Mouse (Mus musculus): ENCODE results near the gene Ubtd2. TPM values are rescaled to one million over a fixed set of nuclear protein-coding genes. Genes with fewer than 3 reads are reported as not detected.

Gene Ubtd2
- polyA plus RNA-seq, 1 experiment = 21.2 TPM

DNA sequence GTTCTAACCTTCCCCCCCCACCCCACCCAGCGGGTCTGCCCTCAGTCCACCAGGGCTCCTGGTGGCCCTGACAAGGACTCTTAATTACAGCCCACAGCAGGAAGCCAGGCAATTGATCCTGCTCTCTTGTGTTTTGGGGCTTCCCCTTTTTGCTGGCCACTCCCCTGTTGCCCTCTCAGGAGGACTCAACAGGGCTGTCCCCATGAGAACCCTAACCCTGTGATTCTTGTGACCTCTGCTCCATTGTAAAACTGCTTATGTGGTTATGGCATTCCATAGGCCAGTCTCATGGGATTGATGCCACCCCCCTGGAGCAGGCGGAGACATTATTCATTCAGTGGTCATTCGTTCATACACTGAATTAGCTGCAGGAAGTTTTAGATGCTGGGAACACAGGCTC, 108.5 kb downstream of the Ubtd2 start:
- no peak for DNase-seq (ENCODE audit: low spot score)

DNA sequence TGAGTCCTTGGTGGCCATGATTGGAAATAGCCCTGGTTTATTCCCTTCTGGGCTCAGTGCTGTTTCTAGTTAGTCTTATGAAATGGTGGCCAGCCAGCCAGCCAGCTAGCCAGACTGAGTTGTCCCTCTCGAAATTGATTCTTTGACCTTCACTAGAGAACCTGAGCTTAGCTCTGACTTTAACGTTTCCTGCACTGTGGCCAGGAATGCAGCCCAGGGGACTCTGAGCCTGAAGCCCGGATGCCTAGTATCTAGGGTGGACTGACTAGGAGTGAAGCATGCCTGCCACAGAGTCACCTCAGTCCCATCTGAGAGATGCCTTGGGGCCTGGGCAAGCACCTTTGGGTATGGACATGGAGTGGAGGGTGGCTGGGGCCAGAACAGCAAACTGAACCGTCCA, 109.5 kb downstream of the Ubtd2 start:
- DNase-seq (ENCODE audit: low spot score) = no peak

DNA sequence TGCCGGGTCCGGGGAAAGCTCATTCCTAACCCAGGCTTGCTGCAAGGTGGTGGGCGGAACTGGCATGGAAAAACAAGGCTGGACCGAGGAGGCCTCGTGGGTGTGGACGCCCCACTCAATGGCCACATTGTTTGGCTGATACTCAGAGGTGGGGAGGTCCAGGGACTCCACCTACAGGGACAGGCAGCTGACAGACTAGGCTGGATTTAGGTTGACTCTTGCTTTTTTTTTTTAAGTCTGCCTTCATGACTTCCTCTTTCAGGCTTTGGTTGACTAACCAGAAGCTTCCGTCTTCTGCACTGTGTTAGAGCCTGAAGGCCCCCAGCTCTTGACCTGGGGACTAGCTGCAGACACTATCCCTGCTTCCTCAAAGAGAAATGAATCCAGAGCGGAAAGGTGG, 109.9 kb downstream of the Ubtd2 start:
- DNase-seq (ENCODE audit: low spot score) = no peak

DNA sequence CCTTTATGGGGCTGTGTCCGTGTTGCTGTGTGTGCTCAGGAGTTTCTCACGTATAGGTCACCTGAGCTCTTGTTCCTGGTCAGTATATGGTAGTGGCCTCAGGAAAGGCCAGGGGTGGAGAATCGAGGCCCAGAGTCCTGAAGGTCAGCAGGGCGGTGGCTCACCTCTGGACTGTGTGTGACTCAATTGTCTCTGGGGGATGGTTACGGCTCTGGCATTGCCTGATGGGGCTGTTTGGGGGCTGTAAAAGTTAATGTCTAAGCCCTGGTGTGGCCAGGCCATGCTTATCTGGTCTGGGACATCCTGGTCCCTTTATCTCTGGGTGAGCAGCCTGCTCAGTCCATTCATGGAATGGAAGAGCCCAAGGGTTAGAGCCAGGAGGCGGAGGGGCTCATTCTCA, 111.0 kb downstream of the Ubtd2 start:
- DNase-seq (ENCODE audit: low spot score) = no peak

Other genes with a start within 250 kb of the Ubtd2 start
- gene Snrnp25, start 250.0 kb upstream of the Ubtd2 start, polyA plus RNA-seq (2012; rRNA removed) = 28.4 and 31.5 TPM in 2 replicates
- gene Rhbdf1, start 233.1 kb upstream of the Ubtd2 start, polyA plus RNA-seq (2012; rRNA removed) = 74.1 and 87.8 TPM in 2 replicates
- gene Mpg, start 228.9 kb upstream of the Ubtd2 start, polyA plus RNA-seq (2012; rRNA removed) = 12.8 and 14.6 TPM in 2 replicates
- gene Nprl3, start 187.7 kb upstream of the Ubtd2 start, polyA plus RNA-seq (2012; rRNA removed) = 61.1 and 70.4 TPM in 2 replicates
- gene Hba-x, start 179.0 kb upstream of the Ubtd2 start, polyA plus RNA-seq (2012; rRNA removed) = 0.19 TPM in 2 replicates
- 62.4 and 76.0 TPM in 2 replicates for gene Hba-a1, start 171.9 kb upstream of the Ubtd2 start, polyA plus RNA-seq (2012; rRNA removed)
- not detected in 2 replicates for gene Hbq1b, start 168.4 kb upstream of the Ubtd2 start, polyA plus RNA-seq (2012; rRNA removed)
- 173 and 196 TPM in 2 replicates for gene Hba-a2, start 158.9 kb upstream of the Ubtd2 start, polyA plus RNA-seq (2012; rRNA removed)
- gene Hbq1a, start 155.3 kb upstream of the Ubtd2 start, polyA plus RNA-seq (2012; rRNA removed) = not detected in 2 replicates
- 10.0 and 15.0 TPM in 2 replicates for gene Sh3pxd2b, start 107.5 kb upstream of the Ubtd2 start, polyA plus RNA-seq (2012; rRNA removed)
- gene Efcab9, start 76.7 kb downstream of the Ubtd2 start, polyA plus RNA-seq (2012; rRNA removed) = 0.76 and 1.3 TPM in 2 replicates
- gene Stk10, start 77.9 kb downstream of the Ubtd2 start, polyA plus RNA-seq (2012; rRNA removed) = 6.2 and 8.5 TPM in 2 replicates
- gene Fbxw11, start 187.4 kb downstream of the Ubtd2 start, polyA plus RNA-seq (2012; rRNA removed) = 49.2 and 52.7 TPM in 2 replicates